Mouse (Mus musculus) stomach, embryonic 16.5 days (tissue): ENCODE measurements around the gene B9d2. TPM values are rescaled to one million over a fixed set of nuclear protein-coding genes. Genes with fewer than 3 reads are reported as not detected.

Experiments used
- ATAC-seq: fragments of 200-750 bp; cut with Nextera tagmentation; 2 replicates; pipeline ENCODE4 v1.8.0; 2017; ENCODE audit warnings: moderate number of reproducible peaks, moderate TSS enrichment; ENCODE audit not compliant: insufficient read depth, low FRiP score
- H3K27ac ChIP-seq: fragments of 300-500 bp; sonication (generic); 2 replicates; pipeline ENCODE4 v1.5.1; 2014; ENCODE audit warnings: low read length
- H3K27me3 ChIP-seq: fragments of 300-500 bp; sonication (generic); 2 replicates; pipeline ENCODE4 v1.6.1; 2014; ENCODE audit warnings: low read length, control low read depth, mixed read lengths; ENCODE audit not compliant: control insufficient read depth, insufficient read depth
- H3K36me3 ChIP-seq: fragments of 300-500 bp; sonication (generic); 2 replicates; pipeline ENCODE4 v1.6.1; 2014; ENCODE audit warnings: low read length; ENCODE audit not compliant: control insufficient read depth, insufficient read depth
- H3K4me1 ChIP-seq: fragments of 300-500 bp; sonication (generic); 2 replicates; pipeline ENCODE4 v1.6.1; 2014; ENCODE audit warnings: low read length, control low read depth, mixed read lengths; ENCODE audit not compliant: control insufficient read depth, insufficient read depth
- H3K4me2 ChIP-seq: fragments of 300-500 bp; sonication (generic); 2 replicates; pipeline ENCODE4 v1.6.1; 2014; ENCODE audit warnings: low read depth, low read length, mixed read lengths
- H3K4me3 ChIP-seq: fragments of 300-500 bp; sonication (generic); replicated peaks from 2 replicates; pipeline ENCODE4 v1.5.1; 2014; ENCODE audit warnings: mild to moderate bottlenecking, low read length
- H3K9ac ChIP-seq: fragments of 300-500 bp; sonication (generic); 2 replicates; pipeline ENCODE4 v1.6.1; 2014; ENCODE audit warnings: low read length
- H3K9me3 ChIP-seq: fragments of 300-500 bp; sonication (generic); replicated peaks from 2 replicates; pipeline ENCODE4 v1.6.1; 2016; ENCODE audit warnings: low read length, control low read depth; ENCODE audit not compliant: control insufficient read depth
- WGBS: fragments of 180-500 bp; shearing (Covaris S2); extraction: QIAGEN DNeasy Blood & Tissue Kit; methylation state at CpG from one replicate; pipeline ENCODE4 v1.1.7; 2014; 5-methylcytosine and 5-hydroxymethylcytosine counted together
- polyA plus RNA-seq: library from polyadenylated mRNA; unstranded; fragments of >200 nt; fragmentation: Nextera tagmentation; extraction: Ambion mirVana; gene quantifications from 2 replicates; pipeline ENCODE4 v1.2.1, GENCODE M21; 2015

B9d2 gene
- polyA plus RNA-seq, 1 experiment from 2014 or later, result 24.4 TPM

DNA sequence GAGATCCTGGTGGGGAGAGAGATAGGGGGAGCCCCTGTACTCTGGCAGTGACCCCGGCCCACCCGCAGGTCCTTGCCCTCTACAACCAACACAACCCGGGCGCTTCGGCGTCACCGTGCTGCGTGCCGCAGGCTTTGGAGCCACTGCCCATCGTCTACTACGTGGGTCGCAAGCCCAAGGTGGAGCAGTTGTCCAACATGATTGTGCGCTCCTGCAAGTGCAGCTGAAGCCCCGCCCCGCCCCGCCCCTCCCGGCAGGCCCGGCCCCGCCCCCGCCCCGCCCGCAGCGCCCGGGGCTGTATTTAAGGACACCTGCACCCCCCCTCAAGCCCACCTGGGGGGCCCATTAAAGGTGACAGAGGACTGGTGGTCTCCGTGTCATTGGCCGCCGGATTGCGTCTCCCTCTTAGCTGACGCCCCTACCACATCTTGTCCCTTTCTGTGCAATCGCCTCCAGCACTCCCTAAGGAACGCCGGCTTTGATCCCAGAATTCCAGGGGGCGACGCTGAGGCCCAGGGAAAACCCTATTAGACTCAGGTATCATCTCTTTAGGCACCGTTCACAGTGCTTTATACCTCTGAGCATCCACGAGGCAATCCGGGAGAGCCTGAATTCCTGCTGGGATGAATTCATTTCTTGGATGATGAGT is 24.3 kb downstream of the B9d2 start:
- H3K27me3 ChIP-seq, result no peaks in the 10 kb centered on the region
- no peak overlapping the region for H3K27ac ChIP-seq
- H3K4me3 ChIP-seq, result peak overlapping the region; percentile 20
- H3K4me1 ChIP-seq, result peaks cover 37% of the 10 kb centered on the region
- peak; percentile 19; the same call in 1 of the 2 replicates for ATAC-seq
- no peak overlapping the region for H3K9ac ChIP-seq
- H3K4me2 ChIP-seq, result peak overlapping the region; percentile 54
- no peaks in the 10 kb centered on the region for H3K9me3 ChIP-seq
- H3K36me3 ChIP-seq, result no peaks in the 10 kb centered on the region
- 15% methylated on average over 37 of the region's 37 CpGs for WGBS

DNA sequence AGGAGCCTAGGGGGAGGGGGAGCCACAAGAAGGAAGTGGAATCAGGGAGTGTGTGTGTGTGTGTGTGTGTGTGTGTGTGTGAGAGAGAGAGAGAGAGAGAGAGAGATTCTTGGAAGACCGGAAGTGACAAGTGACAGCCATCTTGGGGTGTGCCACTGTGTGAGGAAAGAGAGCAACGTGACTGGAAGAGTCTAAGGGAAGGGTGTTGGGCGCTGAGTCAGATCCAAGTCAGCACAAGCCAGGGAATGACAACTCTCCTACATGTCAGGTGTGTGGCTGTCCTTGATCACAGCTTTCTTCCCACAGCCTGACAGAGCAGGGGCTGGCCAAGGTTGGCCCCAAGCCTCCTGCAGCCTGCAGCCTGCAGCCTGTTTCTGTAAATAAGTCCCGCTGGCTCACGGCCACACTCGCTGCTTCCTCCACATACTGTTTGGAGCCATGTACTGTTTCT is 25.2 kb downstream of the B9d2 start:
- Histone ChIP-seq H3K27me3 (no peaks in the 10 kb centered on the region), H3K4me2 (no peak overlapping the region; the same call in 1 of the 2 replicates), H3K4me3 (no peak overlapping the region), H3K9me3 (no peaks in the 10 kb centered on the region), H3K4me1 (peaks cover 44% of the 10 kb centered on the region), H3K9ac (peak overlapping the region; percentile 50; the same call in 1 of the 2 replicates), H3K36me3 (no peaks in the 10 kb centered on the region), H3K27ac (peak overlapping the region; percentile 53)
- ATAC-seq, result peak; percentile 31; the same call in 1 of the 2 replicates
- WGBS, result 44% methylated on average over 6 of the region's 6 CpGs

DNA sequence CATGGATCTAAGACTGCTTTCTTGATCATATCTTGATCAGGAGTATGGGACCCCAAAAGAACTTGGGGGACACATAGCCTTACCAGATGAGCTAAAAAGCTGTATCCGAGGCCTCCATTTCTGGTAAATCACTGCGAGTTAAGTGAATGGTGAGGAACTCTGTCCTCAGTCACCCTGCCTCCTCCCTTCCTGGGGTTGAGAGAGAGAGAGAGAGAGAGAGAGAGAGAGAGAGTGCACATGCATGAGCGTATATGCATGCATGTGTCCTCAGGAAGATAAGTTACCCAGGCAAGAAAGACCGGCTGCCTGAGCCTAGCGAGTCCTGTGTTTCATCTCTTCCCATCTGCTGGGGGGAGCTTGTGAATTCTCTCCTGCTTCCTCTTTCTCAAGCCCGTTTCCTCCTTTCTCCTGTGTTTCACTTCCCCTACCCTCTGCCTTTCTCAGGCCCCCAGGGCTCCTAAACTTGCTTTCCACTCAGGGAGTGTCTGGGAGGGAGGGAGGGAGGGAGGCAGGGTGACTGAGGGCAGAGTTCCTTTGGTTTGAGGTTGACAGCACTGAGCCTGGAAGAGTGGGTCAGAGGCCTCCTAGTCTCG is 26.1 kb downstream of the B9d2 start:
- ATAC-seq, result no peak
- no peaks in the 10 kb centered on the region for H3K27me3 ChIP-seq
- peak overlapping the region; percentile 53 for H3K27ac ChIP-seq
- H3K9me3 ChIP-seq, result no peaks in the 10 kb centered on the region
- H3K4me2 ChIP-seq, result no peak overlapping the region; the same call in 1 of the 2 replicates
- no peak overlapping the region for H3K4me3 ChIP-seq
- H3K4me1 ChIP-seq, result peaks cover 46% of the 10 kb centered on the region
- H3K9ac ChIP-seq, result peak overlapping the region; percentile 33; the same call in 1 of the 2 replicates
- 39% methylated on average over 7 of the region's 7 CpGs for WGBS
- H3K36me3 ChIP-seq, result no peaks in the 10 kb centered on the region

DNA sequence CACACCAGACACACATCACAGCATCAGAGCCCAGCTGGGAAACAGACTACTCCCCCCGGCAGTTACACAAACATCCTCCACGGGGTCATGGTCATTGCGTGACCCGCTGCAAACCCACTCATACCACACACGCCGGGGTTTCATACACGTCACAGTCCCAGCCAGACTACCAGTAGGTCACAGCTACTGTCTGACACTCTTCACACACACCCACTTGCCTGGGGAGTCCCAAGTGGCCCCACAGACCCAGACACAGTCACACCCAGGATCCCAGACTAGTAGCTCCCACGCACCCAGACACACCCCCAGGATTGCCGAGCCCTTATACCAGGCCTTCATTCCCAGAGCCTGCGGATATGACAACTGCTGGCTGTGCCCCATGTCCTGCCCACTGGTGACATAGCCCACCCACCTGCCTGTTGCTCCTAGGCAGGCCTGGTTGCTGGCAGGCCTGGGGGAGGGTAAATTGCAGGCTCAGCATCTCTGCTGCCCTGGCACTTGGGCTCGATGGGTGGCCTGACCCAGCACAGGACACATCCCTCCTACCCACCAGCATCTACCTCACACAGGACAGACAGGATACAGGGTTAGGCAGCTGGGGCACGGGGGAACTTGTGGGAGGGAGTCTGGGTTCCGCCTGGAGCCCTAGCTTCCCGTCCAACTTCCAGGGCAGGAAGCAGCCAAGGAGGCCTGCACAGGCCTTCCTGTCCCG is 27.2 kb downstream of the B9d2 start:
- H3K36me3 ChIP-seq, result peaks cover 1% of the 10 kb centered on the region
- H3K4me1 ChIP-seq, result peaks cover 55% of the 10 kb centered on the region
- no peaks in the 10 kb centered on the region for H3K9me3 ChIP-seq
- peak overlapping the region; percentile 53 for H3K27ac ChIP-seq
- H3K9ac ChIP-seq, result peak overlapping the region; percentile 41
- H3K4me3 ChIP-seq, result no peak overlapping the region
- 37% methylated on average over 15 of the region's 15 CpGs for WGBS
- H3K27me3 ChIP-seq, result no peaks in the 10 kb centered on the region
- peak; percentile 4; the same call in 1 of the 2 replicates for ATAC-seq
- peak overlapping the region; percentile 11; the same call in 1 of the 2 replicates for H3K4me2 ChIP-seq

DNA sequence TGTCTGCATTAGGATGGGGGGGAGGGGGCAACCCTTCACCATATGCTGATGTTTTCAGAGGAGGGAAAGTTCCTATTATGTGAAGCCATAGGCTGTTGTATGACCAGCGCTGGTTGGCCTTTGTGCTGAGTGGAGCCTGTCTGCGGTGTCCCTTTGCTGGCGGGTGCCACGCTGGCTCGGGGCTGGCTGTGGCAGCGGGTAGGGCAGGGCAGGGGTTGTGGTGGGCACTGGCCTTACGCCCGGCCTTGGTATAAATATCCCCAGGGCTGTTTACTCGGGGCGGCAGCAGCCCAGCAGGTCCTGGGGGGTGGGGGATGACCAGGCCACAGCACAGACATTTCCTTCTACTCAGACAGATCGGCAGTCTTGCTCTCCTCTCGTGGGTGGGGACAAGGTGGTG is 29.4 kb downstream of the B9d2 start:
- Histone ChIP-seq H3K27ac (peak overlapping the region; percentile 5; the same call in 1 of the 2 replicates), H3K4me3 (no peak overlapping the region), H3K27me3 (no peaks in the 10 kb centered on the region), H3K9ac (peak overlapping the region; percentile 11; the same call in 1 of the 2 replicates), H3K9me3 (no peaks in the 10 kb centered on the region), H3K36me3 (peaks cover 20% of the 10 kb centered on the region), H3K4me1 (peaks cover 48% of the 10 kb centered on the region), H3K4me2 (no peak overlapping the region)
- ATAC-seq, result no peak
- WGBS, result 16% methylated on average over 12 of the region's 12 CpGs

DNA sequence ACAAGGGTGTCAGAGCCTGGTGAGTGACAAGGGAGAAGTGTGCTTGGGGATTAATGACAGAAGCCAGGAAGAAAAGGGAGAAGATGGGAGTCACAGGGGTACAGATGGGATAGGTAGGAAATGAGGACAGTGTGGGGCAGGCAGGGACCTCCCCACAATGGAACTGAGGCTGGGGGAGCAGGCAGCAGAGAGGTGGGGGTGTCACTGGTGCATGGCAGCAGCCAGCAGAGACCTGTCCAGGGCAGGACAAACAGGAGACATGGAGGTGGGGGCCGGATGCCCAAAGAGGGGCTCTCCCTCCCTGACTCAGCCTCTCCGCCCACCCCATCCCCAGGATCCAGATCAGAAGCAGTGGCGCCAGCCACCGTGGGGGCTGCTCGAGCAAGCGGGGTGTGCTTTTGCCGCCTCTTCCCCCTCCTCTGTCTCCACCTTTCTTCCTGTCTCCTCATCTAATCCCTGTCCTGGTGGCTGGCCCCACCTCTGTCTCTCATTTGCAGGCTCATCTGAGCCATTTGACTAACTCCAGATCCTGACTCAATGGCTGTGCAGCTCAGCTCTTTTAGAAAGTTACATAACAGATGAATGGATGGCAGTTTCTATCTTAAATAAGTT is 30.0 kb downstream of the B9d2 start:
- Histone ChIP-seq H3K4me3 (no peak overlapping the region), H3K27me3 (no peaks in the 10 kb centered on the region), H3K4me2 (no peak overlapping the region), H3K27ac (no peak overlapping the region), H3K9me3 (no peaks in the 10 kb centered on the region), H3K36me3 (peaks cover 25% of the 10 kb centered on the region), H3K4me1 (peaks cover 43% of the 10 kb centered on the region), H3K9ac (peak overlapping the region; percentile 11; the same call in 1 of the 2 replicates)
- ATAC-seq, result no peak; the same call in 1 of the 2 replicates
- 13% methylated on average over 6 of the region's 7 CpGs for WGBS

DNA sequence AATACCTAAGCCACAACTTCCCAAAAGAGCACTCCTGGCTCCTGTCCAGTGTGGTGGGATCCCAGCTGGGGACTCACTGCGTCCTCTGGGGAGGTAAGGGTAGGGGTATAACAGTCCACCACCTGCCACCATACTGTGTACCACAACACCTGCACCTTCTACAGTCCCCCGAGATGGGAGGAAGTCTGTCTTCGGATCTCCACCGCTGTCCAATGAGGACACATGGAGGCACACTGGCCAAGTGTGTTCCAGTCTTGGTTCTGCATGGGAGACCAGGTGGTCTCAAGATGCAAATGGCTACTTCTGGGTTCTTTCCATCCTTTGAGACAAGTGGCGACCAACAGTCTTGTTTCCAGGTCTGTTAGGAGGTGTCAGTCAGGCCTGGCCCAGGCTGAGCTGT is 30.6 kb downstream of the B9d2 start:
- no peaks in the 10 kb centered on the region for H3K9me3 ChIP-seq
- no peak overlapping the region for H3K4me2 ChIP-seq
- no peak for ATAC-seq
- WGBS, result 65% methylated on average over 5 of the region's 5 CpGs
- H3K4me3 ChIP-seq, result no peak overlapping the region
- peaks cover 37% of the 10 kb centered on the region for H3K4me1 ChIP-seq
- H3K27ac ChIP-seq, result peak overlapping the region; percentile 2; the same call in 1 of the 2 replicates
- peaks cover 30% of the 10 kb centered on the region for H3K36me3 ChIP-seq
- H3K27me3 ChIP-seq, result no peaks in the 10 kb centered on the region
- no peak overlapping the region for H3K9ac ChIP-seq

DNA sequence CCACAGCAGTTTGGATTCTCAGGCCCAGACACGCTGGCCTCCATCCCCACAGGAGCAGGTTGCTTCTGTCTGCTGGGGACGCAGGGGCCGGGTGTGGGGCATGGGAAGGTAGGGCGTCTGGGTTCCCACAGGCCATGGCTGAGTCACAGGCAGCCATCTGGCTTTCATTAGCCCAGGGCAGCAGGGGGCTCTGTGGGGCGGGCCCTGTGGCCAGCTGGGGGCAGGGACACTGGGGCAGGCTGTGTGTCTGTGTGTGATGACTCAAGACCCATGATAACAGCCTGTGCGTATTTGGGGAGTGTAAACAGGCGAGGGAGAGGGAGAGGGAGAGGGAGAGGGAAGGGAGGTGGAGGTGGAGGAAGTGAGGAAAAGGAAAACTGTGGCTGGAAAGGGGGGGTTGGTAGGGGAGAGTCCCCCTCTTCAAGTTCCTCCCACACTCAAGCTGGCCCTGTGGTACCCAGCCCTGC is 31.2 kb downstream of the B9d2 start:
- no peak overlapping the region for H3K4me2 ChIP-seq
- ATAC-seq, result peak; percentile 44; the same call in 1 of the 2 replicates
- no peaks in the 10 kb centered on the region for H3K27me3 ChIP-seq
- H3K36me3 ChIP-seq, result peaks cover 30% of the 10 kb centered on the region
- peak overlapping the region; percentile 39; the same call in 1 of the 2 replicates for H3K27ac ChIP-seq
- peaks cover 31% of the 10 kb centered on the region for H3K4me1 ChIP-seq
- WGBS, result 21% methylated on average over 7 of the region's 7 CpGs
- H3K9me3 ChIP-seq, result no peaks in the 10 kb centered on the region
- no peak overlapping the region; the same call in 1 of the 2 replicates for H3K9ac ChIP-seq
- no peak overlapping the region for H3K4me3 ChIP-seq
